Mouse (Mus musculus) spleen, adult 10 weeks (tissue): ENCODE results near the gene E330017A01Rik. TPM values are rescaled to one million over a fixed set of nuclear protein-coding genes. Genes with fewer than 3 reads are reported as not detected.

ENCODE experiments used
- polyA plus RNA-seq: library from polyadenylated mRNA; stranded (reverse); fragments of 350-450 nt; fragmentation: Illumina TruSeq; extraction: RNeasy Lipid Tissue Mini Kit (QIAGEN cat#74804); gene quantifications from one replicate; pipeline ENCODE4 v1.2.3, GENCODE M21; 2015; ENCODE audit warnings: low replicate concordance; ENCODE audit not compliant: insufficient read depth

Gene E330017A01Rik
- polyA plus RNA-seq: not detected

GRCm38 (mm10) chr16:58638689-58639175, at the start of gene E330017A01Rik:
E330017A01Rik (minus strand) TSS chr16:58638739.

DNA sequence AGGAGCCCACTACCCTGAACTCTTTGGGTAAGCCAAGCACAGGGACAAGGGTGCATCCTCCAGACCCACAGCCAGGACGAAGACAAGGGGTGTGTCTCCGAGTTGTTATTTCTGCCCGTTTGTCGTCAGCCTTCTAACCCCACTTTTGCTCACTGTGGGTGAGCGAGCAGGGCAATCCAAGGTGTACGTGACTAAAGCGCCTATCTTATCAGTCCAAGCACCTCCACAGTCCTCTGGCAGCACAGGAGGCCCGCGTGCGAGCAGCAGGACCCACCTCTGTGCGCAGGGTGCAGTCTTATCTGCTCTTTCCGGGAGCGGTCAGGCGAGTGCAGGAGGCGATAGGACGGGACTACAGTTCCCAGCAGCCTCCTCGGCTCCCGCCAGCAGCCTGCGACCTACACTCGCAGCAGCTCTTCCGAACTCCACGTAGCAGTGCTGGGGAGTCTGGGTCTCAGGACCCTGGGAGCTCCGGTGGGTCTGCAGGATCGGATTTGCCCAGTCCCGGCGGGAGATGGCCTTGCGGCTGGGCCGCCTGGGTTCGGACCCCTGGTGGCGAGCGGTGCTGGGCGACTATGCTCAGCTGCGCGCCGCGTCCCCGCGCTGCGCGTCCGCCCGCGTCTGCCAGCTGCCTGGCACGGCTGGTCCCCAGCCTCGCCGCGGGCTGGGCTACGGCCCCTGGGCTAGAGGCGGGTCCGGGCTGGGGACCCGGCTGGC, 31.5 kb upstream of the E330017A01Rik start, which contains the start of gene Cpox:
Cpox (plus strand) TSS at position 376 of the 714 bp plus-strand sequence.

GRCm38 (mm10) chr16:58616878-58617277, 21.7 kb downstream of the E330017A01Rik start, which contains the start of gene Gm813:
Gm813 (minus strand) TSS chr16:58616978.

Other genes starting within 250 kb of the E330017A01Rik start
- gene Dcbld2, start 230.3 kb downstream of the E330017A01Rik start, polyA plus RNA-seq: 10.4 TPM
- 63.6 TPM for gene St3gal6, start 114.5 kb downstream of the E330017A01Rik start, polyA plus RNA-seq
- not detected for gene Gm813, start 21.8 kb downstream of the E330017A01Rik start, polyA plus RNA-seq
- gene Cpox, start 31.6 kb upstream of the E330017A01Rik start, polyA plus RNA-seq: 35.9 TPM
- 1.9 TPM for gene Gpr15, start 80.3 kb upstream of the E330017A01Rik start, polyA plus RNA-seq
- gene Cldnd1, start 89.2 kb upstream of the E330017A01Rik start, polyA plus RNA-seq: 48.4 TPM
- not detected for gene Olfr172, start 124.4 kb upstream of the E330017A01Rik start, polyA plus RNA-seq
- gene Olfr173, start 161.5 kb upstream of the E330017A01Rik start, polyA plus RNA-seq: not detected
- not detected for gene Olfr175-ps1, start 188.0 kb upstream of the E330017A01Rik start, polyA plus RNA-seq
- gene Olfr177, start 236.0 kb upstream of the E330017A01Rik start, polyA plus RNA-seq: not detected